Mouse (Mus musculus) ES-E14 (cell line): Measurements from ENCODE around the gene Creb3l4.

Experiments
- CHD2 ChIP-seq: IDR thresholded peaks from 2 replicates; pipeline ENCODE4 v1.6.1; 2014; ENCODE audit warnings: mild to moderate bottlenecking, low read depth, low read length, inconsistent platforms
- HCFC1 ChIP-seq: IDR thresholded peaks from 2 replicates; pipeline ENCODE4 v1.6.1; 2012; ENCODE audit warnings: low read length, inconsistent platforms, borderline replicate concordance; ENCODE audit not compliant: insufficient read depth
- ZC3H11A ChIP-seq: IDR thresholded peaks from 2 replicates; pipeline ENCODE4 v1.6.1; 2012; ENCODE audit warnings: low read depth, mild to moderate bottlenecking, inconsistent platforms, low read length, borderline replicate concordance
- ZNF384 ChIP-seq: IDR thresholded peaks from 2 replicates; pipeline ENCODE4 v1.6.1; 2012; ENCODE audit warnings: low read depth, low read length, inconsistent platforms

DNA sequence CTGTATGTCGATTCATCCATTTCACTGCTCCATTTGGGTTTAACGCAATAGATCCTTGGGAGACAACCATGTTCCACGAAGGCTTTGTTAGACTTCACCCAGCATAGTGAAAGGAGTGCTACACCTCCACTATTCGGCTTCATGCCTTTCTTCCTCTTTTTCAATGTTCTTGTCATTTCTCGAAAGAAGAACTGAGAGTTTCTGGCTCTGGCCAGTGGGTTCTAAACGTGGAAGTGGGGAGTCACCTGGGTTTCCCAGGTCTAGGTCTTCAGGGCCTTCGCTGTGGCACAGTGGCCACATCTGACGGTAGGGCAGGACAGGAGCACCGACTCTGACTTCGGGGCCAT lies 21.3 kb upstream of the Creb3l4 start:
- TF ChIP-seq ZNF384 (no peak), HCFC1 (no peak), CHD2 (no peak), ZC3H11A (no peak)
